In genomic region chr13:55937417-55937816, GRCm38 (mm10) we compare ENCODE assay signal across 17 mouse cellular contexts.
"Had no signal": no experiment of that assay in that cellular context is flagged by ENCODE, and none has a peak within 500 bp of the region (broad histone marks: within the 10 kb centered on the region; RNA-seq: fewer than 3 reads in every experiment).

No protein-coding gene starts in this region.

- H3K9me3 ChIP-seq: midbrain, embryonic 10.5 days; midbrain, embryonic 12.5 days; neural tube, embryonic 13.5 days; neural tube, embryonic 15.5 days had no signal

- H3K27ac ChIP-seq: liver, embryonic 14.5 days; midbrain, embryonic 10.5 days; midbrain, embryonic 12.5 days; neural tube, embryonic 13.5 days; neural tube, embryonic 15.5 days had no signal

- H3K4me2 ChIP-seq: lung, embryonic 14.5 days; midbrain, embryonic 12.5 days; neural tube, embryonic 13.5 days; neural tube, embryonic 15.5 days had no signal

- H3K27me3 ChIP-seq: midbrain, embryonic 12.5 days; neural tube, embryonic 13.5 days; neural tube, embryonic 15.5 days had no signal

- H3K4me3 ChIP-seq: midbrain, embryonic 10.5 days; midbrain, embryonic 12.5 days; myocyte; neural tube, embryonic 13.5 days; neural tube, embryonic 15.5 days had no signal

- H3K4me1 ChIP-seq: midbrain, embryonic 10.5 days; midbrain, embryonic 12.5 days; neural tube, embryonic 13.5 days; neural tube, embryonic 15.5 days had no signal

- H3K9ac ChIP-seq: liver, embryonic 14.5 days; lung, embryonic 14.5 days; midbrain, embryonic 12.5 days; neural tube, embryonic 13.5 days; neural tube, embryonic 15.5 days had no signal

- H3K36me3 ChIP-seq: midbrain, embryonic 10.5 days; midbrain, embryonic 12.5 days; neural tube, embryonic 13.5 days; neural tube, embryonic 15.5 days had no signal

- ATAC-seq: midbrain, embryonic 16.5 days had no signal

- DNase-seq: lung, embryonic 14.5 days; lung, postnatal 10 days; lung, postnatal 4 days; midbrain, embryonic 14.5 days; retina, postnatal 1 day; right cerebral cortex, adult 18-20 months; right cerebral cortex, postnatal 25 days; thymus, adult 18-20 months; thymus, postnatal 14 days; thymus, postnatal 36 days had no signal
